Mouse (Mus musculus) kidney, adult 9 months (tissue): ENCODE results near the gene Xdh.

Experiments used
- DNase-seq: peaks from one replicate; pipeline ENCODE4 v3.0.0; 2022

Xdh gene

GRCm38 (mm10) chr17:73950062-73950735 is at the start of gene Xdh:
Gene Xdh, minus strand, starts transcription at chr17:73950196.
- DNase-seq = peak; percentile 91

GRCm38 (mm10) chr17:73995907-73996645 is 46.1 kb upstream of the Xdh start:
- peak; percentile 49 for DNase-seq

DNA sequence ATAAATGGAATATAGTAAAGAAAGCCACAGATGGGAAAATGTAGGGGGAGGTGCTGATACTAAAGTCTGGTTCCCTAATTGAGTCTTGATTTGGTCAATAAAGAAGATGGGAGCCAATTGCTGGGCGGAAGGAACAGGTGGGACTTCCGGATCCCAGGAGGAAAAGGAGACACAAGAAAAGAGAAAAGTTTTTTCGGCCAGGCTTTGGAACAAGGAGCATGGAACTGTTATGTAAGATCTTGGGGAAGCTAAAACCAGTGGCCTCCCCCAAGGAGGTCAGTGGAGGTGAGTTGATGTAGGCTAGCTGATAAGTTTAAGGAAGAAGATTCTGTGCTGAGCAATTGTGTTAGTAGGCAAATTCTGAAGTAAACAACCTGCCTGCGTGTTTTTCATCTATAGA is 41.3 kb upstream of the Xdh start:
- DNase-seq = no peak

- DNase-seq = no peak
These were observed 36.6 kb upstream of the Xdh start for GRCm38 (mm10) chr17:73986571-73986970.

DNA sequence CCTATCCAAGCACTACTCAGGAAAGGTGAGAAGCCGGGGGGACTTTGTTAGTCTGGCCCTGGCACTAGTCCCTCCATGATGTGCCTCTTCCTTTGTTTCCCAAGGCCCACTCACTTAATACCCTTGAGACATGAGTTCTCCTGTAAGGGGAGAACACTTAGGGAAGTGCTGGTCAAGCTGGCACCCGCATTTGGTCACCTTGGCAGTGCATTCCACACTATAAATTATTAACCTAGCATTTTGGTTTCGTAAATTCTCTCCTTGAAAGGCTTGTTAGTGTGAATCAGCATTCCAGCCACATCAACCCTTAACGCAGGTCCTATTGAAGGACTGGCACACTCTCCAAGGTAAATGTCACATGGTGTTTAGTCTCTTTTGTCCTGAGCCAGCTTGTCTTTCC is 35.9 kb upstream of the Xdh start:
- peak; percentile 87 for DNase-seq

- no peak for DNase-seq
These were observed 34.5 kb upstream of the Xdh start for GRCm38 (mm10) chr17:73984508-73984907.

DNA sequence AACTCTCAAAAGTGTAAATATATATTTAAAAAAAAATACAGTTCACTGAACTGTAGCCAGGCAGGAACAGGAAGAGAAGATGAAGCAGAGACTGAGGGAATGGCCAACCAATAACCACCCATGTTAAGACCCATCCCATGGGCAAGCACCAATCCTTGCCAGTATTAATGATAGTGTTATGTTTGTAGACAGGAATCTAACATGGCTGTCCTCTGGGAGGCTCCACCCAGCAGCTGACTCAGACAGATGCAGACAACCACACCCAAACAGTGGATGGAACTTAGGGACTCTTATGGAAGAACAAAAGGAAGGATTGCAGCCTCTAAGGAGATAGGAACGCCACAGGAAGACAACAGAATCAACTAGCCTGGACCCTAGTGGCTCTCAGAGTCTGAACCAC is 32.9 kb upstream of the Xdh start:
- no peak for DNase-seq

DNA sequence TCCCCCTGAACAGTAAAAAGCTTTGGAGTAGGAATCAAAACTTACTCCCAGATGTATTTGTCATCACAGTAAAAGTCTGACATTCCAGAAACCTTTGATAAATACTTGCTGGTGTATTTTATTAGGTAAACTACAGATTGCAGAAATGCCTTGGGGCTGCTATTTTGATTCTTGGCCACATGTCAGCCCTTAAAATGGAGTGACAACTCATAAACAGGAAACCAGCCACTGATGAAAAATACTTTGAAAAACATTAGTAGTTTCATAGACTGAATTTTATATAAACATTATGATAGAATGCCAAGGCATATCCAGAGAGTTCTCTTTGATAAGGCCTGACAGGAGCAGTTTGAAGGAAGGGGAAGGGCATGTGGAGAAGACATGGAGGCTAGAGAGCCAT is 26.1 kb upstream of the Xdh start:
- no peak for DNase-seq

GRCm38 (mm10) chr17:73972648-73973047 is 22.7 kb upstream of the Xdh start:
- no peak for DNase-seq

DNA sequence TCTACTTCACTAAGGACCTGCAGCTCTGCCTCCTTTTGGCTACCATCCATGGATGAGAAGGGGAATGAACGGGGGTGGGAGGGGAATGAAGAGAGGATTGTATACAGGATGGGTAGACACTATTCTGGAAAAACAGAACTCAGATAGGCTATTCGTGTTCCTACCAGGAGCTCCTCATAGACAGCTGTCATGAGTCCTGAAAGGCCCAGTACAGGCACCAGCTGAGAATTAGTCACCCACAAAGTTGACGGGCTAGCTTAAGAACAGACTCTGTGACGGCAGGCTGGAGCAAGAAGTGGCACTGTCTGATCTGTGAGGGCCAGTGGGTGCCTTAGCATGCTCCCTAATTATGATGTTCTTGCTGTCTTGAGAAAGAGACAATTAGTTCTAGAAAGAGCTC is 21.3 kb upstream of the Xdh start:
- no peak for DNase-seq

GRCm38 (mm10) chr17:73970361-73971027 is 20.5 kb upstream of the Xdh start:
- DNase-seq = peak; percentile 76

GRCm38 (mm10) chr17:73964856-73965255 is 14.9 kb upstream of the Xdh start:
- DNase-seq = no peak

GRCm38 (mm10) chr17:73962628-73963043 is 12.6 kb upstream of the Xdh start:
- peak; percentile 79 for DNase-seq

- DNase-seq = no peak
These were observed 11.9 kb upstream of the Xdh start for GRCm38 (mm10) chr17:73961801-73962403.

DNA sequence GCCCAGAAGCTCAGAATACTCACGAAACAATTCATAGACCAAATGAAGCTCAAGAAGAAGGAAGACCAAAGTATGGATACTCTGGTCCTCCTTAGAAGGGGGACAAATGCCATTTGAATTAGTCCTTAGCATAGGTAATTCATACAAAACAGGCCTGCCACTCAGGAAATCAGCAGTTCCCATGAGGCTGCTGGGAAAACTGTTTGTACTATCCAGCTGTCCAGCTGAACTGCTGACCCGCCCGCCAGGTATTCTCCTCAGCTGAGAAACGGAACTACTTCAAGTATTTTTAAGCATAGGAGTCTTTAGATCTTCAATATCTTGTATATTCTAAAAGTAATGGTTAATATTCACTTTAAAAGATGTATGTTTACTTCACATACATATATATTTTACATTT is 10.7 kb upstream of the Xdh start:
- DNase-seq = no peak

GRCm38 (mm10) chr17:73952103-73952521 is 2.1 kb upstream of the Xdh start:
- no peak for DNase-seq

DNA sequence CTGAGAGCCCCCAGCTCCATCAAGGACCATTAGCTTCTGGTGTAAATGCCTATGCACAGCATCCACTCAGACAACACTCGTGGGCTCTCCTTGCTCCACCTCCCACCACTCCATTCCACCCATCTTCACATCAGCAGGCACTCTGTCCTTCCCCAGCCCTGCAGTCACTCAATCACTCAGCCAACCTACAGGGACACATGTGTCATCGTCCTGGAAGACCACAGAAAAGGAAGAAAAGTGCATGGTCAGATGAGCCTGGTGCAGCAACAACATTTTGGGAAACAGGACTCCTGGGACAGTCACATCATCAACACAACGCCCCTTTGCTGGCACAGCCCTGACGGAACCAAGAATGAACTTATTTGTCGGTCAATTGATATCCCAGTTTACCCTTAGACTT is 974 bp upstream of the Xdh start:
- no peak for DNase-seq

- DNase-seq = peak; percentile 35
These were observed 498 bp downstream of the Xdh start for GRCm38 (mm10) chr17:73949498-73949897.

DNA sequence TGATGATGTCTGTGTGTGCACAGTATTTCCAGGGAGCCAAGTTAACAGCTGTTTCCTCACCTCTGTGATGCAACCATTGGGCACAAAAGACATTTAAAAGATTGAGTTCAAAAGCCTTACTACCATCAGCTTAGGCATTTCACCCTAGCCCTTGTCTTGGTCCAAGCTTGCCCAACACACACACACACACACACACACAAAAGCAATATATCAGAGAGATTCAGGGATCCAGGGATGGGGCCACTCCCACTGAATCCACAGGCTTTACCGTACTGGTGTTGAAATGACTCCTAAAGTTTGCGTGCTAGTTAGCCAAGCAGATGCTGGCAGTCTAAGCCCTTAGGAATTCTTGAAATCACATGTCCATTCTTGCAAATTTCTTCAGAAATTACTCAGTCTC is 1.2 kb downstream of the Xdh start:
- no peak for DNase-seq

GRCm38 (mm10) chr17:73948039-73948438 is 2.0 kb downstream of the Xdh start:
- DNase-seq = peak; percentile 50

DNA sequence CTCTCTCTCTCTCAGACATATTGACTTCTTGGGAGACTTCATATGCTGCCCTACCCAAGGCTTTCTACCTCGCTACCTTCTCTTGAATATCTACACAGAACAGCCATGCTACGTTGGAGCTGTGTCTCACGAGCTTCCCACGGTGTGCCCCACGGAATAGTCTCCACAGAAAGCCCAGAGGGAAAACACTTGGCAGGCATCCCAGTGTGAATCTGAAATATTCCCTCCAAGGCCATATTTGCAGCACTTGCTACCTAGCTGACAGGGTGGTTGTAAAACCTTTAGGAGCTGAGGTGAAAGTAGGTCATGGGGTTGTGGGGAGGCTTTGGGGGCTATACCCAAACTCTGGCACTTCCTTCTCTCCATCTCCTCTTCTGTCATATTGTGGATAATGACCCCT is 3.1 kb downstream of the Xdh start:
- no peak for DNase-seq

- no peak for DNase-seq
These were observed 5.3 kb downstream of the Xdh start for GRCm38 (mm10) chr17:73944661-73945060.

GRCm38 (mm10) chr17:73942268-73942962 is 7.6 kb downstream of the Xdh start:
- DNase-seq = peak; percentile 66
